Mouse (Mus musculus): Measurements from ENCODE around the gene Rsrp1. TPM values are rescaled to one million over a fixed set of nuclear protein-coding genes. Genes with fewer than 3 reads are reported as not detected.

Rsrp1 gene
- polyA plus RNA-seq, 1 experiment: 51.4 TPM

GRCm38 (mm10) chr4:134914864-134915209 is 8.6 kb upstream of the Rsrp1 start, which contains the start of gene Tmem50a:
Gene Tmem50a, minus strand, starts transcription at chr4:134915024.
- H3K36me3 ChIP-seq (ENCODE audit: control insufficient read depth, insufficient read depth): peaks cover 11% of the 10 kb centered on the region
- peak within 1 kb of the TSS; percentile 67 for H3K4me3 ChIP-seq

GRCm38 (mm10) chr4:134915223-134916050 is 8.0 kb upstream of the Rsrp1 start:
- peak overlapping the region; percentile 46 for H3ac ChIP-seq (ENCODE audit: control insufficient read depth, insufficient read length)
- no peaks in the 10 kb centered on the region for H3K27me3 ChIP-seq (ENCODE audit: control insufficient read depth, insufficient read depth, insufficient read length)
- no peak for TF ChIP-seq TCF3 (IDR thresholded peaks at IDR 0.05; ENCODE audit: insufficient read length, low read depth)
- TF ChIP-seq MAX (IDR thresholded peaks at IDR 0.05; ENCODE audit: low read depth): no peak
- TF ChIP-seq SRF (IDR thresholded peaks at IDR 0.05; ENCODE audit: control insufficient read depth, insufficient read length, low read depth): no peak
- no peak for TF ChIP-seq E2F4 (IDR thresholded peaks at IDR 0.05; ENCODE audit: insufficient read depth)
- TF ChIP-seq MYOD1 (IDR thresholded peaks at IDR 0.05; ENCODE audit: control insufficient read depth in 1 of 3, insufficient read length in 2 of 3, low read depth in 2 of 3): no peak
- TF ChIP-seq MYOG (IDR thresholded peaks at IDR 0.05; ENCODE audit: control insufficient read depth in 1 of 3, insufficient read depth in 1 of 3, insufficient read length in 2 of 3, low read depth in 2 of 3): no peak
- no peak for TF ChIP-seq USF1 (IDR thresholded peaks at IDR 0.05; ENCODE audit: low read depth)
- H3K79me2 ChIP-seq (ENCODE audit: control insufficient read depth, insufficient read depth): peaks cover 24% of the 10 kb centered on the region
- peak overlapping the region; percentile 82 for H3K4me2 ChIP-seq (ENCODE audit: low read depth)
- H3K36me3 ChIP-seq (ENCODE audit: control insufficient read depth, insufficient read depth): peaks cover 5% of the 10 kb centered on the region
- H3K4me3 ChIP-seq: peak overlapping the region; percentile 67

More at GRCm38 (mm10) chr4:134914864-134915209, 8.6 kb upstream of the Rsrp1 start, which contains the start of gene Tmem50a:
- Histone ChIP-seq H3K27me3 (ENCODE audit: control insufficient read depth, insufficient read depth, insufficient read length) (no peaks in the 10 kb centered on the region), H3K79me2 (ENCODE audit: control insufficient read depth, insufficient read depth) (peaks cover 24% of the 10 kb centered on the region), H3ac (ENCODE audit: control insufficient read depth, insufficient read length) (peak within 1 kb of the TSS; percentile 46), H3K4me2 (ENCODE audit: low read depth) (peak within 1 kb of the TSS; percentile 95)
- TF ChIP-seq TCF3 (IDR thresholded peaks at IDR 0.05; ENCODE audit: insufficient read length, low read depth) (no peak), REST (IDR thresholded peaks at IDR 0.05; ENCODE audit: insufficient read depth, insufficient read length) (no peak), POLR2A (IDR thresholded peaks at IDR 0.05; ENCODE audit: insufficient read length, low read depth) (peak; percentile 80), E2F4 (IDR thresholded peaks at IDR 0.05; ENCODE audit: insufficient read depth) (no peak), SRF (IDR thresholded peaks at IDR 0.05; ENCODE audit: control insufficient read depth, insufficient read length, low read depth) (no peak), MYOG (IDR thresholded peaks at IDR 0.05; ENCODE audit: control insufficient read depth in 1 of 3, insufficient read depth in 1 of 3, insufficient read length in 2 of 3, low read depth in 2 of 3) (peak in 1 of 3 experiments; percentile 3), USF1 (IDR thresholded peaks at IDR 0.05; ENCODE audit: low read depth) (no peak), CEBPB (IDR thresholded peaks at IDR 0.05; ENCODE audit: insufficient read depth, poor library complexity, severe bottlenecking) (no peak), MYOD1 (IDR thresholded peaks at IDR 0.05; ENCODE audit: control insufficient read depth in 1 of 3, insufficient read length in 2 of 3, low read depth in 2 of 3) (peak in 1 of 3 experiments; percentile 6), MAX (IDR thresholded peaks at IDR 0.05; ENCODE audit: low read depth) (no peak), TCF12 (IDR thresholded peaks at IDR 0.05; ENCODE audit: insufficient read depth, poor library complexity, severe bottlenecking) (no peak), POLR2AphosphoS2 (IDR thresholded peaks at IDR 0.05; ENCODE audit: insufficient read length, low read depth) (peak; percentile 75)

GRCm38 (mm10) chr4:134917194-134917593 is 6.2 kb upstream of the Rsrp1 start:
- no peak for TF ChIP-seq SRF (IDR thresholded peaks at IDR 0.05; ENCODE audit: control insufficient read depth, insufficient read length, low read depth)
- no peak for TF ChIP-seq MYOG (IDR thresholded peaks at IDR 0.05; ENCODE audit: control insufficient read depth in 1 of 3, insufficient read depth in 1 of 3, insufficient read length in 2 of 3, low read depth in 2 of 3)
- no peak for TF ChIP-seq CEBPB (IDR thresholded peaks at IDR 0.05; ENCODE audit: insufficient read depth, poor library complexity, severe bottlenecking)
- TF ChIP-seq POLR2AphosphoS2 (IDR thresholded peaks at IDR 0.05; ENCODE audit: insufficient read length, low read depth): no peak
- no peak for TF ChIP-seq E2F4 (IDR thresholded peaks at IDR 0.05; ENCODE audit: insufficient read depth)
- no peak for TF ChIP-seq POLR2A (IDR thresholded peaks at IDR 0.05; ENCODE audit: insufficient read length, low read depth)
- TF ChIP-seq MYOD1 (IDR thresholded peaks at IDR 0.05; ENCODE audit: control insufficient read depth in 1 of 3, insufficient read length in 2 of 3, low read depth in 2 of 3): no peak
- no peak for TF ChIP-seq USF1 (IDR thresholded peaks at IDR 0.05; ENCODE audit: low read depth)
- no peak for TF ChIP-seq TCF3 (IDR thresholded peaks at IDR 0.05; ENCODE audit: insufficient read length, low read depth)
- TF ChIP-seq REST (IDR thresholded peaks at IDR 0.05; ENCODE audit: insufficient read depth, insufficient read length): no peak
- no peak for TF ChIP-seq MAX (IDR thresholded peaks at IDR 0.05; ENCODE audit: low read depth)
- no peak for TF ChIP-seq TCF12 (IDR thresholded peaks at IDR 0.05; ENCODE audit: insufficient read depth, poor library complexity, severe bottlenecking)
- Histone ChIP-seq H3ac (ENCODE audit: control insufficient read depth, insufficient read length) (no peak overlapping the region), H3K36me3 (ENCODE audit: control insufficient read depth, insufficient read depth) (peaks cover 3% of the 10 kb centered on the region), H3K4me2 (ENCODE audit: low read depth) (no peak overlapping the region), H3K27me3 (ENCODE audit: control insufficient read depth, insufficient read depth, insufficient read length) (no peaks in the 10 kb centered on the region), H3K4me3 (no peak overlapping the region), H3K79me2 (ENCODE audit: control insufficient read depth, insufficient read depth) (peaks cover 23% of the 10 kb centered on the region)

GRCm38 (mm10) chr4:134918381-134918780 is 5.0 kb upstream of the Rsrp1 start:
- TF ChIP-seq USF1 (IDR thresholded peaks at IDR 0.05; ENCODE audit: low read depth) (no peak), MAX (IDR thresholded peaks at IDR 0.05; ENCODE audit: low read depth) (no peak), TCF12 (IDR thresholded peaks at IDR 0.05; ENCODE audit: insufficient read depth, poor library complexity, severe bottlenecking) (no peak), MYOG (IDR thresholded peaks at IDR 0.05; ENCODE audit: control insufficient read depth in 1 of 3, insufficient read depth in 1 of 3, insufficient read length in 2 of 3, low read depth in 2 of 3) (no peak), POLR2A (IDR thresholded peaks at IDR 0.05; ENCODE audit: insufficient read length, low read depth) (no peak), SRF (IDR thresholded peaks at IDR 0.05; ENCODE audit: control insufficient read depth, insufficient read length, low read depth) (no peak)
- no peak overlapping the region for H3K4me3 ChIP-seq
- H3K36me3 ChIP-seq (ENCODE audit: control insufficient read depth, insufficient read depth): no peaks in the 10 kb centered on the region

More at GRCm38 (mm10) chr4:134918381-134918780, 5.0 kb upstream of the Rsrp1 start:
- no peak overlapping the region for H3ac ChIP-seq (ENCODE audit: control insufficient read depth, insufficient read length)
- H3K79me2 ChIP-seq (ENCODE audit: control insufficient read depth, insufficient read depth): peaks cover 11% of the 10 kb centered on the region
- no peaks in the 10 kb centered on the region for H3K27me3 ChIP-seq (ENCODE audit: control insufficient read depth, insufficient read depth, insufficient read length)
- H3K4me2 ChIP-seq (ENCODE audit: low read depth): no peak overlapping the region
